Mouse (Mus musculus) ovary, postnatal 14 days (tissue): ENCODE data around the gene Taok2.
"Not testable (repeated sequence)": the region's sequence is repeated elsewhere in the genome, so short reads cannot be mapped to it uniquely, and the experiment has no call there.

ENCODE experiments used
- DNase-seq: peaks from one replicate; pipeline ENCODE4 v3.0.0; 2022; ENCODE audit warnings: low spot score

Taok2 gene

DNA sequence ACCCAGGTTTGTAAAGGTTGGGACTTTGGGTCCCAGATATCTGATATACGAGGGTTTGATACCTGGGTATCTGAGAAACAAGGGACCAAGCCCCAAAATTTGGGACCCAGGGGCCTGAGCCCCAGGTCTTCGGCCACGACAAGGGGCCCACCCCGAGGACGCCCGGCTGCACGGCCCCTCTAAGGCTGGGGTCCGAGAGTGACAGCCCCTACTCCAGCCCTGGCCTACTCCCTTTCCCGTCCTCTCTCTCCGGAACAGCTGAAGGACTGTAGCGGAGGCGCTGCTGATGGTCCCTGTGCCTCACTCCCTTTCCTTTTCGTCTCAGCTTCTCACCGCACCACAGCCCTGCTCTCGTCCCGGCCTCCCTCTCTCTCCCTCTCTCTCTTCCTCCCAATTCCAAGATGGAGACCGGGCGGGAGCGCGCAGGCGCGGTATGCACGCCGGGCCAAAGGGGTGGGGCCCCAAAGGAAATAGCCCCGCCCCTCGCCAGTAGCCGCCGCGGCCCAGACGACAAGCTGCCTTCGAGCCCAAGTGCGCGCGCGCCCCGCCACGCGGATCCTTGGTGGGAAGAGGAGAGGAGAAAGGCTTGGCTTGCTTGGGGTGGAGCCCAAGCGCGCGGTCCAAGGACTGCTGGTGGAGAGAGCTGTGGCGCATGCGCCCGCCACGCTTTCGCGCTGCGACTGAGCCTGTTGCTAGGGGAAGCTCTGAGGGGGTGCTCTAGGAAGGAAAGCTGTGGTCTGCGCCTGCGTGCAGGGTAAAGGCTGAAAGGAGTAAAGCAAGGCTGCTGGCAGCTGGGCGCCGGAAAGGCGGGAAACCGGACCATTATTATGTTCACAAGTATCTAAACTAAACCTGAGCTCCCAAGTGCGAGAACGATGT is at the start of gene Taok2:
Gene Taok2 (minus strand): TSS at position 418 of the 879 bp plus-strand sequence.
- peak; percentile 96 for DNase-seq

DNA sequence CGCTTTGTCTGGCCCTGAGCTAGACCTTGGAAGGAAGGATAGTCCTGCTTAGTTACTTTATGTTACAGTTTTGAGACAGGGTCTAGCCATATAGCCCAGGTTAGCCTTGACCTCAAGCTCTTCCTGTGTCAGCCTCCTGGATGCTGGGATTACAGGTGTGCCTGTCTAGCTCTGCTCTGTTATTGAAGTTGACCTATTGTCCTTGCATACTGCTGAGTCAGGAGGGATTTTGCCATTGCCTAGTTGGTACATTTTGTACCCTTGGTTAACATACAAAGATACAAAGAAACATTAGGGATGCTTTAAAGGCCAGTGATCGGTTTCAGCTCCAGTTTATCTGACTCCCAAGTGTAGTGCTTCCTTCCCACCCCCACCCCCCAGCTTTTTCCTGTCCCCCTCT is 48.1 kb upstream of the Taok2 start:
- DNase-seq, result no peak

DNA sequence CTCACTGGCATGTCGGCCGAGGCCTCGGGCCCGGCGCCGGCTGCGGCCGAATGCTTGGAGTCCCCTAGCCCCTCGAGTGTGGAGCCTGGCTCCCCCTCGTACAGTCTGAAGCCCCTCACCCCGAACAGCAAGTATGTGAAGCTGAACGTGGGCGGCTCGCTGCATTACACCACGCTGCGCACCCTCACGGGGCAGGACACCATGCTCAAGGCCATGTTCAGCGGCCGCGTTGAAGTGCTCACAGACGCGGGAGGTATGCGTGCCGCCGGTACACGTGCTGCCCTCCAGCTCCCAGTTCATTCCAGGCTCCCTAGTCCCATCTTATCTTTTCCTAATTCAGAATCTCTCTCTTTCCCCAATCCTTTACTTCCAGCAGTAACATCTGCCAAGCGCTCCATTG is 44.5 kb upstream of the Taok2 start:
- DNase-seq, result no peak

GRCm38 (mm10) chr7:126928384-126929037 is 44.0 kb upstream of the Taok2 start, which contains the start of gene Kctd13:
Gene Kctd13 (plus strand): TSS chr7:126928879.
- DNase-seq, result peak; percentile 91

- no peak for DNase-seq
Observed at GRCm38 (mm10) chr7:126926299-126926698, 41.8 kb upstream of the Taok2 start.

GRCm38 (mm10) chr7:126923999-126924398 is 39.5 kb upstream of the Taok2 start:
- no peak for DNase-seq

GRCm38 (mm10) chr7:126922624-126923060 is 38.1 kb upstream of the Taok2 start, which contains the start of gene Tmem219:
Gene Tmem219 (minus strand): TSS chr7:126922917.
- peak; percentile 56 for DNase-seq

- no peak for DNase-seq
Observed at GRCm38 (mm10) chr7:126921563-126921962, 37.1 kb upstream of the Taok2 start.

- DNase-seq, result no peak
Observed at GRCm38 (mm10) chr7:126919973-126920372, 35.5 kb upstream of the Taok2 start.

- not testable (repeated sequence) for DNase-seq
Observed at GRCm38 (mm10) chr7:126918356-126918755, 33.9 kb upstream of the Taok2 start.

DNA sequence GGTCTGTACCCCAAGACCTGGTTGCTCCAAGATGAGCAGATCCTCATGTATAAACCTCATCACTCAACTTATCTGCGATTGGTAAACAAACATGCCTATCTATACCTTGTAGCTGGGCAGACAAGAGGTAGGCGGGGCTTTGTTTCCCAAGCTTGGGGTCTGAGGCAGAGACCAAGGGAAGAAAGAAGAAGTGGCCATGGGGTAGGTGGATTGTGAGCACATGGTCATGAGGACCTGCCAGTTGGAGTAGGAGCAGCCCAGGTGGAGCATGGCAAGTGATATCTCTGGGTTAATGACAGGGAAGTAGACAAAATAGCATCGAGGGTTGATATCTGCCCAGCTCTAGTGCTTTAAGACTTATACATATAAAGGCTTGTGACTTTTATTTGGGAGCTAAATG is 30.3 kb upstream of the Taok2 start:
- DNase-seq, result no peak

DNA sequence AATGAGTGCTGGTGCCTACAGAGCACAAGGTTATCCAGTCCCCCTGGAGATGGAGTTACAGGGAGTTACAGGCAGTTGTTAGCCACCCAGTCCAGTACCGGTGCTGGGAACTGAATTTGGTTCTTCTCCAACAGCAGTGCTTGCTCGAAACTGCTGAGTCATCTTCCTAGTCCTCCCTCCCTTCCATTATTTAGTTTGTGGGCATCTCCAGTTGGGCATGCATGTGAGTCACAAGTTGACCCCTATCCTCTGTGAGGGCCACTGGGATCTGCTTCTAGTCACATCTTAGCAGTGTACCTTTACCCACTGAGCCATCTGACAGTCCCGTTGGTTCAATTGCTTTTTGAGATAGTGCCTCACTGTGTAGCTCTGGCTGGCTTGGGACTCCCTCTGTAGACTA is 21.1 kb upstream of the Taok2 start:
- DNase-seq, result no peak

DNA sequence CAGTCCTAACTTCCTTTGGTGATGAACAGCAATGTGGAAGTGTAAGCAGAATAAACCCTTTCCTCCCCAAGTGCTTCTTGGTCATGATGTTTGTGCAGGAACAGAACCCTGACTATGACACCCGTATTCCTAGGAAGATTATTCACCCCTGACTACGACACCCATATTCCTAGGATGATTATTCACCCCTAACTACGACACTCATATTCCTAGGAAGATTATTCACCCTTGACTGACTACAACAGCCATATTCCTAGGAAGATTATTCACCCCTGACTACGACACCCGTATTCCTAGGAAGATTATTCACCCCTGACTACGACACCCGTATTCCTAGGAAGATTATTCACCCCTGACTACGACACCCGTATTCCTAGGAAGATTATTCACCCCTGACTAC is 15.3 kb upstream of the Taok2 start:
- not testable (repeated sequence) for DNase-seq

GRCm38 (mm10) chr7:126898102-126898990 is 13.8 kb upstream of the Taok2 start:
- peak; percentile 98 for DNase-seq

- DNase-seq, result no peak
Observed at GRCm38 (mm10) chr7:126897390-126898101, 13.0 kb upstream of the Taok2 start.

DNA sequence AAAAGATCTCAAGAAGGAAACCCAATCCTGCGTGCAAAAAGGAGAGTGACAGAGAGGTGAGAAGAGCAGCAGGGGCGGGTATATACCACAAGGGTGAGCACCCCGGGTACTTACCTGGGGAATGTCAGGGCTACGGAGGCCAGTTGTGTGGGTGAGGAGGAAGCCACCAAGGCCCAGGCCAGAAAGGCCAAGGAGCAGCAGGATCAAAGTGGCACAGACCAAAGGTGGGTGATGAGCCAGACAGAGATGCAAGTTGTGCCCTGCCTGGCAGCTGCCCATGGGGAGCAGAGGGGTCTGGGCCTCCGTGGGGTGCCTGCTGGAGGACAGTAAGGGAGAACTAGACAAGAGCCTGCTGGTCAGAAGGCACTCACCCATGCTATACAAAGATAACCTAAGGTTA is 12.4 kb upstream of the Taok2 start:
- DNase-seq, result no peak

GRCm38 (mm10) chr7:126888852-126889251 is 4.3 kb upstream of the Taok2 start:
- DNase-seq, result no peak

GRCm38 (mm10) chr7:126887281-126887680 is 2.8 kb upstream of the Taok2 start:
- DNase-seq, result no peak

DNA sequence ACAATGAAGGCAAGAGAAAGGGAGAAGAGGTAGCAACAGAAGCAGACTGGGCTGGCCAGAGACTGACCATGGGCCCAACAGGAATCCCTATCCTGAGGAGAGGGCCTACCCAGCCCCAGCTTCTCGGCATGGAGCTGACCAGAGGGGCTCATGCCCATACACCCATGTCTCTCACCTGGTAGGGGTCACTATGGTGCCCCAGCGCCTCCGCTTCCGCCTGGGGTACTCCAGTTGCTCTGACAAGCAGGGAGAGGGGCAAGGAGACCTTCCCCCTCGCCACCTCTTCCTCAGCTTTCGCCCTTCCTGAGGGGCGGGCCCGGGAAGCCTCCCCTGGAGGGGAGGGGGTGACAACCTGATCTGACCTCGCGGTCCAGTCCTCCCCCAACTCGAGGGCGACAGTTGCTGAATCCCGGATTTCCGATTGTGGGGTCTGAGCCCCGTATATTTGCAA is 747 bp downstream of the Taok2 start:
- DNase-seq, result no peak

- DNase-seq, result no peak
Observed at GRCm38 (mm10) chr7:126881040-126881439, 3.5 kb downstream of the Taok2 start.

DNA sequence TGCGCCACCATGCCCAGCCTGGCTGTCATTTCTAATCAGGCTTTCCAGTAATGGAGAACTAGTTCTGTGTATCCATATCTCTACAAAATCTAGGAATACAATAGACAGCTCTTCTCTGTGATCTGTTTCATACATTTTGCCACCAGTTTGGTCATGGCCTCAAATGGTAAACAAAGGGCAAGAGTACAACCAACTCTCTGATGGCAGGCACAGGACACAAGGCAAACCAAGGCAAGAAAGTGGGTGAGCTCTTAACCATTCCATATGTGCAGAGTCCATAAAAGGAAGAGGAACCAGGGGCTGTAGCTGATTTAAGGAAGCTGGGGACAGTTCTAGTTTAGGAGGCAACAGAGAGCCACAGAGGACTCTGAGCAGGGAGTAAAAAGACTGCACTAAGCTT is 7.3 kb downstream of the Taok2 start:
- DNase-seq, result no peak
